In genomic region chr10:101515087-101515486, GRCm38 (mm10) we compare ENCODE assay signal across 15 mouse cellular contexts.
A peak's percentile ranks its signal among the peaks of the same experiment; 100 is the strongest.
DNase-seq lines count a peak whose midpoint lies in the region; ATAC-seq and TF ChIP-seq lines count a peak whose summit lies in the region.
"Had no signal": no experiment of that assay in that cellular context is flagged by ENCODE, and none has a peak within 500 bp of the region (broad histone marks: within the 10 kb centered on the region; RNA-seq: fewer than 3 reads in every experiment).

No protein-coding gene starts in this region.

- H3K27ac ChIP-seq in forebrain, embryonic 14.5 days (ENCODE audit: low read depth, low read length) = no peak overlapping the region
- no peak overlapping the region for H3K27ac ChIP-seq in forebrain, postnatal 0 days (ENCODE audit: low read depth, low read length)
- H3K27ac ChIP-seq in forebrain, embryonic 16.5 days (ENCODE audit: low read length) = no peak overlapping the region
- no peak overlapping the region for H3K27ac ChIP-seq in forebrain, embryonic 11.5 days (ENCODE audit: low read depth, low read length)
- H3K27ac ChIP-seq: embryonic facial prominence, embryonic 10.5 days; embryonic facial prominence, embryonic 12.5 days had no signal

- DNase-seq in forebrain, embryonic 14.5 days (ENCODE audit: low spot score) = peak; percentile 32
- no peak for DNase-seq in forebrain, postnatal 0 days
- no peak for DNase-seq in forebrain, embryonic 11.5 days (ENCODE audit: low spot score)
- no peak for DNase-seq in layer of hippocampus, adult 9-11 months
- DNase-seq: adrenal gland, adult 2 months; adrenal gland, postnatal 10 days; adrenal gland, postnatal 25 days; cerebellum, adult 11-12 months; cerebellum, adult 2 months; cerebellum, adult 9-10 months; cerebellum, postnatal 10 days; cerebellum, postnatal 25 days had no signal

- no peak overlapping the region for H3K4me3 ChIP-seq in forebrain, embryonic 14.5 days (ENCODE audit: low read depth, low read length)
- no peak overlapping the region for H3K4me3 ChIP-seq in forebrain, postnatal 0 days (ENCODE audit: low read depth, low read length)
- H3K4me3 ChIP-seq in forebrain, embryonic 16.5 days (replicated peaks; ENCODE audit: low read length) = no peak overlapping the region
- H3K4me3 ChIP-seq in forebrain, embryonic 11.5 days (ENCODE audit: low read depth, low read length) = no peak overlapping the region
- H3K4me3 ChIP-seq: embryonic facial prominence, embryonic 10.5 days; embryonic facial prominence, embryonic 12.5 days had no signal

- H3K4me1 ChIP-seq in forebrain, embryonic 14.5 days (ENCODE audit: control insufficient read depth, insufficient read depth, low read length) = no peaks in the 10 kb centered on the region
- H3K4me1 ChIP-seq in forebrain, postnatal 0 days (ENCODE audit: insufficient read depth) = no peaks in the 10 kb centered on the region
- no peaks in the 10 kb centered on the region for H3K4me1 ChIP-seq in forebrain, embryonic 16.5 days (replicated peaks; ENCODE audit: control insufficient read depth, insufficient read depth, low read length)
- H3K4me1 ChIP-seq in forebrain, embryonic 11.5 days (replicated peaks; ENCODE audit: control insufficient read depth, insufficient read depth, low read length) = no peaks in the 10 kb centered on the region
- H3K4me1 ChIP-seq: embryonic facial prominence, embryonic 10.5 days; embryonic facial prominence, embryonic 12.5 days had no signal

- WGBS in forebrain, embryonic 14.5 days = 78% methylated on average over 3 of the region's 3 CpGs
- WGBS in forebrain, postnatal 0 days = 51% methylated on average over 3 of the region's 3 CpGs
- WGBS in forebrain, embryonic 16.5 days = 62% methylated on average over 3 of the region's 3 CpGs
- 88% methylated on average over 3 of the region's 3 CpGs for WGBS in forebrain, embryonic 11.5 days

- H3K4me2 ChIP-seq in forebrain, embryonic 14.5 days (ENCODE audit: low read length) = no peak overlapping the region
- H3K4me2 ChIP-seq in forebrain, postnatal 0 days (ENCODE audit: low read depth) = no peak overlapping the region
- H3K4me2 ChIP-seq in forebrain, embryonic 16.5 days (ENCODE audit: low read length) = no peak overlapping the region
- no peak overlapping the region for H3K4me2 ChIP-seq in forebrain, embryonic 11.5 days (ENCODE audit: low read depth, low read length, severe bottlenecking)
- H3K4me2 ChIP-seq: embryonic facial prominence, embryonic 12.5 days had no signal

- ATAC-seq in forebrain, embryonic 14.5 days = peak; percentile 52; the same call in 1 of the 2 replicates
- ATAC-seq in forebrain, postnatal 0 days = no peak; the same call in 1 of the 2 replicates
- peak; percentile 69 for ATAC-seq in forebrain, embryonic 16.5 days
- ATAC-seq in forebrain, embryonic 11.5 days (replicated peaks; ENCODE audit: low FRiP score) = no peak

- no peaks in the 10 kb centered on the region for H3K36me3 ChIP-seq in forebrain, embryonic 14.5 days (ENCODE audit: control insufficient read depth, insufficient read depth, low read length)
- no peaks in the 10 kb centered on the region for H3K36me3 ChIP-seq in forebrain, postnatal 0 days (ENCODE audit: insufficient read depth)
- H3K36me3 ChIP-seq in forebrain, embryonic 16.5 days (ENCODE audit: control insufficient read depth, insufficient read depth) = no peaks in the 10 kb centered on the region
- H3K36me3 ChIP-seq in forebrain, embryonic 11.5 days (ENCODE audit: control insufficient read depth, insufficient read depth, low read length) = no peaks in the 10 kb centered on the region
- H3K36me3 ChIP-seq: embryonic facial prominence, embryonic 10.5 days; embryonic facial prominence, embryonic 12.5 days had no signal

- no peak overlapping the region for H3K9ac ChIP-seq in forebrain, embryonic 14.5 days (ENCODE audit: low read length)
- H3K9ac ChIP-seq in forebrain, postnatal 0 days = no peak overlapping the region
- H3K9ac ChIP-seq in forebrain, embryonic 16.5 days (replicated peaks; ENCODE audit: low read depth, low read length) = no peak overlapping the region
- no peak overlapping the region for H3K9ac ChIP-seq in forebrain, embryonic 11.5 days (ENCODE audit: low read length)
- H3K9ac ChIP-seq: embryonic facial prominence, embryonic 12.5 days had no signal

- no peaks in the 10 kb centered on the region for H3K27me3 ChIP-seq in forebrain, embryonic 14.5 days (replicated peaks; ENCODE audit: control insufficient read depth, insufficient read depth, low read length)
- no peaks in the 10 kb centered on the region for H3K27me3 ChIP-seq in forebrain, postnatal 0 days (ENCODE audit: insufficient read depth, low read length)
- no peaks in the 10 kb centered on the region for H3K27me3 ChIP-seq in forebrain, embryonic 16.5 days (replicated peaks; ENCODE audit: control insufficient read depth, insufficient read depth, low read length)
- no peaks in the 10 kb centered on the region for H3K27me3 ChIP-seq in forebrain, embryonic 11.5 days (ENCODE audit: control insufficient read depth, insufficient read depth, low read length)
- H3K27me3 ChIP-seq: embryonic facial prominence, embryonic 12.5 days had no signal

- no peak for TF ChIP-seq CTCF in forebrain, postnatal 0 days (IDR thresholded peaks at IDR 0.05; ENCODE audit: low read depth)

- H3K9me3 ChIP-seq in forebrain, embryonic 14.5 days (replicated peaks; ENCODE audit: control insufficient read depth, low read length) = no peaks in the 10 kb centered on the region
- no peaks in the 10 kb centered on the region for H3K9me3 ChIP-seq in forebrain, postnatal 0 days (ENCODE audit: low read length)
- H3K9me3 ChIP-seq in forebrain, embryonic 16.5 days (ENCODE audit: control insufficient read depth, low read length) = no peaks in the 10 kb centered on the region
- H3K9me3 ChIP-seq in forebrain, embryonic 11.5 days (ENCODE audit: control insufficient read depth, low read length) = no peaks in the 10 kb centered on the region
- H3K9me3 ChIP-seq: embryonic facial prominence, embryonic 10.5 days; embryonic facial prominence, embryonic 12.5 days had no signal

Comparison
In these comparisons a context has a peak if more than half of its experiments do, and no peak if none do; other contexts are left out.
1. ATAC-seq: peak in forebrain, embryonic 14.5 days (single experiment) and forebrain, embryonic 16.5 days (single experiment); none in forebrain, postnatal 0 days (single experiment) and forebrain, embryonic 11.5 days (single experiment).